Mouse (Mus musculus) megakaryocyte-erythroid progenitor cell, adult 5-6 weeks (primary cell): ENCODE measurements around the gene Ptges2. TPM values are rescaled to one million over a fixed set of nuclear protein-coding genes. Genes with fewer than 3 reads are reported as not detected.

Experiments
- ATAC-seq: replicated peaks from 2 replicates; pipeline ENCODE4 v1.8.0; 2016; ENCODE audit warnings: mild to moderate bottlenecking, inconsistent platforms; ENCODE audit not compliant: severe bottlenecking, poor library complexity, low FRiP score, low TSS enrichment
- total RNA-seq, 2 experiments: library from RNA; stranded (forward) in 1 of 2; stranded (reverse) in 1 of 2; fragments of 200-1000, 215-1000 nt in 1 of 2; fragments of >200 nt in 1 of 2; fragmentation: Nextera tagmentation in 1 of 2; gene quantifications; 2 replicates each; pipeline ENCODE4 v1.2.3; 2014 to 2017

Gene Ptges2
- total RNA-seq, 2 experiments from 2014 or later: 10.3 to 18.4 TPM

- ATAC-seq: no peak
Observed at GRCm38 (mm10) chr2:32430701-32431676, 35.3 kb downstream of the Ptges2 start.

DNA sequence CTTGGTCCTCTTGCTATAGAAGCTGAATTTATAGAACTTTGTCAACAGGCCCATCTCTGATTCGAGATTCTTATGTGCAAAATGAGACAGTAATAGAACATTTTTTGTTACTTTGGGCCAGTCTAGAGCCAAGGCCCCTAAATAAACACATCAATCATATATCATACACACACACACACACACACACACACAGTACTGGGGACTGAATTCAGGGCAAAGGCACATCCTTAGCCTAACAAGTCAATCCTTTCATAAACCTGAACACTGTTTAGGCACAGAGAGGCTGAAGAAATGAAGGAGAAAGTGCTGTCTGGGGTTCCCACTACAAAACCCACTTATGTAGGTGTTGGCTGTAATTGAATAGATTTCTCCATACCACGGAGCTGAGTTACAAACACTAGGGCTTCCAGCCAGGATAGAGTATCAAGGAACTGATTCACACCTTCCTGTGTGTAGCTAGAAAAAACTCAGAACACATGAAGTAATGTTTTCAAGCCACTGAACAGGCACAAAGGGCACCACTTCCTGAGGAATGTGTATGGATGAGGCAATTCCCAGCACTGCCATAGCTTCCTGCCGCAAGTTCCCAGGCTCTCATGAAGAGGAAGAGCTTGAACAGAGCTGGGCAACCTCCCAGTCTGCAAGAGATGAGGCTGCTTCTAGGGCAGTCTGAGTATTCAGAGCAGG lies 41.1 kb downstream of the Ptges2 start:
- no peak for ATAC-seq

GRCm38 (mm10) chr2:32437612-32438166 lies 42.0 kb downstream of the Ptges2 start:
- ATAC-seq: no peak

GRCm38 (mm10) chr2:32438733-32439132 lies 43.0 kb downstream of the Ptges2 start:
- ATAC-seq: no peak

GRCm38 (mm10) chr2:32439177-32439576 lies 43.5 kb downstream of the Ptges2 start:
- no peak for ATAC-seq

DNA sequence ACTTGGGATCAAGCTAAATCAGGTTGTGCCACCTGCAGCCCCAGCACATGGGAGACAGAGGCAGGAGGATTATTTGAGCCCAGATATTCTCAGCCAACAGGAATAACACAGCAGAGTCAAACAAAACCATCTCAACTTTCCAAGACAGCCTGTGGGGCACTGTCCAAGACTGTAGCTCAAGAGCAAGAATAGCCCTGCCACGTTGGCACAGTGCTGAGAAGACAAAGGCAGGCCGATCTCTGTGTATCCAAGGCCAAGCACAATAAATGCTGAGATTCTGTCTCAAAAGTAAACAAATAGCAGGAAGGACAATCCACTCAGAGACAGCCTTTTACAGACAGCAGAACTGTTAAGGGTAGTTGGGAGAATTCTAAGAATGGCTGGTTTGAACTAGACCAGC lies 44.5 kb downstream of the Ptges2 start:
- ATAC-seq: no peak

DNA sequence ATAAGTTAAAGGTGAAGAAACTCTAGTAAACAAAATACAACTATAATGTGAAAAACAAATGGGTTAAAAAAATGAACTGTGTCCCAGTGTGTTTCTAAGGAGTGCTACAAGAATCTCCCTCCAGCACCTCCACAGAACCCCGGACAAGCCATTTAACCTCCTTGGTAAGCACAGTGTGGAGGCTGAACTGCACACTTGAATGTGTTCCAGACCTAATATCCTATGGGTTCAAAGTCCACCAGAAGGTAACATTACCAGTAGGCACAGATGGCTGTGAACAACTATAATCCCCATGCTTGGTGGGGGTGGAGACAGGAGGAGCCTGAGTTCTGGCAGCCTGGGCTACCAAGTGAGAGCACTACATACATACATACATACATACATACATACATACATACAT lies 44.9 kb downstream of the Ptges2 start:
- no peak for ATAC-seq

- no peak for ATAC-seq
Observed at GRCm38 (mm10) chr2:32441550-32441949, 45.9 kb downstream of the Ptges2 start.

DNA sequence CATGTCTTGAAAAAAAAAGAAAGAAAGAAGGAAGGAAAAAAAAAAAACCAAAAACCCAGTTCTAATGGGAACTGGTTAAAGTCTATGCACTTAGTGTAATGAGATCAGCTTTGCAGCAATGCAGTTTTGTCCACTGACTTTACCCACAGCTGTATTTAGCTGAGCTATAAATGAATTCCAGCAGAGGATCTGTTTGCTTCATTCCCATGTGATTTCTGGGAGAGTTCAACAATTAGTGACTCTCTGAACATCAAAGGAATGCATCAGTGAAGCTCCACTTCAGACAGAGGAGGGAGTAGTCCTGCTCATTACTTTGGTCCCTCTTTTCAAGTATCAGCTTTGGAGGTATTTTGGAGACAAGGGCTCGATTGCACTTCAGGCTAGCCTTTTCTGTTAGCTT lies 49.8 kb downstream of the Ptges2 start:
- no peak for ATAC-seq

GRCm38 (mm10) chr2:32447264-32447936 lies 51.7 kb downstream of the Ptges2 start:
- no peak for ATAC-seq

GRCm38 (mm10) chr2:32448480-32448879 lies 52.8 kb downstream of the Ptges2 start:
- no peak for ATAC-seq

DNA sequence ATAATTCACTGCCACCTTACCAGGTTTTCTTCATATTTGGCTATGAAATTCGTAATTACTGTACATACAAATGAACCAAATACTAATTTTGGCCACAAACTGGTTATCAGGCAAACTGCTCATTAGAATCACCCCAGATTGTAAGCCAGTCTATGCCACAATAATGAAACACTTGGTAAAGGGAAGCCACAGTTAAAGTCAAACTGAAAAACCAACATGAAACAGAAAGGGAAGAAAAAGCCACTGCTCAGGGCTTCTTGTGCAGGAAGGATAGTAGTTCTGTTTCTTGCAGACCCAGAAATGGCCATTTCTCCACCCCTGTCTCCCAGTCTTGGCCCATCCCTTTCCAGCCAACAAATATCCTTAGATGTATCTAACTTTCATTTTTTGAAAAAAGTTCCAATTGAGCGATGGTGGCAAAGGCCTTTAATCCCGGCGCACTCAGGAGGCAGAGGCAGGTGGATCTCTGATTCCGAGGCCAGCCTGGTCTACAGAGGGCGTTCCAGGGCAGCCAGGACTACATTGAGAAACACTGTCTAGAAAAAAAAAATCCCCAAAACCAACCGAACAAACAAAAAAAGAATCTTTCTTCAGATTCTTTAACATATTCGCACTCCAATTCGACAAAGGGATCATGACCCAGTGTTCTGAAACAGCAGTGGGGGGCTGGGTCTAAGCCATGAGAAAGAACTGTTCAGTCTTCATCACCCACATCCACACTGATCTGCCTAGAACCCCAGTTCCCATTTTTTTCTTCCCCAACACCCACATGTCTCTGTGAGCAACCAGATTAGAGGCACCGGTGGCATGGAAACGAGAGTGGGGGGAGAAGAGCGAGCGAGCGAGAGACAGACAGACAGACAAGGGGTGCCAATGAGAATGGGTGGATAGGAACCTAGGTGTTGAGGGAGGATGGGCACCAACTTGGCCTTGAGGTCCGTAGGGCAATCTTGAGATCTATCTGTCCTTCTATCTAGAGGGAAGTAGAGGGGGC lies 54.4 kb downstream of the Ptges2 start, which contains the start of gene Naif1:
TSS of gene Naif1 (plus strand) at position 697 of the 994 bp plus-strand sequence.
- no peak for ATAC-seq

DNA sequence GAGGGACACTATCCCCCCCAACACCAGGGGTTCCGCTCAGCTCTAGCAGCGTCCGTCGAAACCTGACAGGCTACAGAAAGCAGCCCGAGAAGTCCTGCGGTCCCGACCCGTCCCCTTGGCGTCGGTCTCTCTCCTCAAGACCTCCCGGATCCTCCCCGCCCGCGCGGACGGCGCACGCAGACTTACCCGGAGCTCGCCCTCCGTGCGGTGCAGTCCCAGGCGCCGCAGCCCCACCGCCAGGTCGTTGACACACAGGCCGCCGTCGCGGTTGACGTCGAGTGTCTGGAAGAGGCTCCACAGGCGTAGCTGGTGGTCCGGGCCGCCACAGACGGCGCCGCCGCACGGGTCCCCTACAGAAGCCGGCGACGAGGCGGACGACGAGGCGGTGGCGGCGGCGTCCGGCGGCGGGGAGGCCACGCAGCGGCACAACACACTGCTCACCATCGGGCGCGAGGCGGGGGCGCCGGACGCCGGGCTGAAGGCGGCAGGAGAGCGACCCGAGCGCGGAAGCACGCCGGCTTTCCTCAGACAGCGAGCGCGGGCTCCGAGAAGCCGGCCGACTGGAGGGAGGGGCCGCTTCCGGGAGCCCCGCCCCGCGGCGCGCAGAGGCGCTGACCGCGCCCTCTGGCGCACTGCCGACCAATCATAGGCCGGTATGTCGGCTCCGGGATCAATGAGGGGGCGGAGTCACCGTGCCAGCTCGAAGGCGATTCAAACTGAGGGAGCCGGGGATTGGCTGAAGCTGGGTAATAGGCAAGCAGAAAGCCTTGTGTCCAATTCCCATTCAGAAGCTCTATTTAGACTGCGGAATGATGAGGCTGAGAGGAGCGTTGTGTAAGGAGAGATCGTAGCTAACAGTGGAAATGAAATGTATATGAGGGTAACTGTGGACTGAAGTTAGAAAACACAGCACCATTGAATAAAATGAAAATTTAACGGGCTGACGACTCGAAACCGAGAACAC lies 55.5 kb downstream of the Ptges2 start, which contains the start of gene Slc25a25:
TSS of gene Slc25a25 (minus strand) at position 565 of the 964 bp plus-strand sequence.
- ATAC-seq: peak; percentile 84

DNA sequence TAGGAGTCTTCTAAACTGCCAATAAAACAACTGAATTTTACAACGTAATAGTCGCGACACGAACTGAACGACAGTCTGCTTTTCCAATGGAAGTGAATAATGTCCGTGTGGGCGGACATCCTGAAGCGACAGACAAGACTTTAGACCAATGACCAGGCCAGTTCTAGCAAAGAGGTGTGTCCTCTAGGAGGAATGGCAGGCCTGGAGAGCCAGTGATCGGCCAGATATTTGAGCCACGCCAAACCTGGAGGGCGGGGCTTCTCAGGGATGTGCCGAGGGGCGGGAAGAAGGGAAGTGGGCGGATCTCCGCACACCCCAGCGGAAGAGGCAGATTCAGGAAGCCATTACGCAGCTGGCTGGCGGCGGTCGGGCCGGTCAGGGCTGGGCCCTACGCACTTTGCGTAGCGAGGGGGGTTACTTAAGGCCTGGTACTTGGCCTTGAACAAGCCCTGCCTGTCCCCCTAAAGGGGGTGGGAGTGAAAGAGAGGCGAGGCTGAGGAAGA lies 56.2 kb downstream of the Ptges2 start:
- peak; percentile 92 for ATAC-seq

- no peak for ATAC-seq
Observed at GRCm38 (mm10) chr2:32452441-32452971, 56.8 kb downstream of the Ptges2 start.

GRCm38 (mm10) chr2:32453641-32454303 lies 58.1 kb downstream of the Ptges2 start:
- ATAC-seq: no peak
